Mouse (Mus musculus): ENCODE data around the gene Spata3. TPM values are rescaled to one million over a fixed set of nuclear protein-coding genes. Genes with fewer than 3 reads are reported as not detected.
A peak's percentile ranks its signal among the peaks of the same experiment; 100 is the strongest.
"Not testable (repeated sequence)": the region's sequence is repeated elsewhere in the genome, so short reads cannot be mapped to it uniquely, and the experiment has no call there.

Gene Spata3
- total RNA-seq (2021), result not detected
- long read RNA-seq, experiment 1, result 0 reads
- long read RNA-seq, experiment 2, result 0 reads

DNA sequence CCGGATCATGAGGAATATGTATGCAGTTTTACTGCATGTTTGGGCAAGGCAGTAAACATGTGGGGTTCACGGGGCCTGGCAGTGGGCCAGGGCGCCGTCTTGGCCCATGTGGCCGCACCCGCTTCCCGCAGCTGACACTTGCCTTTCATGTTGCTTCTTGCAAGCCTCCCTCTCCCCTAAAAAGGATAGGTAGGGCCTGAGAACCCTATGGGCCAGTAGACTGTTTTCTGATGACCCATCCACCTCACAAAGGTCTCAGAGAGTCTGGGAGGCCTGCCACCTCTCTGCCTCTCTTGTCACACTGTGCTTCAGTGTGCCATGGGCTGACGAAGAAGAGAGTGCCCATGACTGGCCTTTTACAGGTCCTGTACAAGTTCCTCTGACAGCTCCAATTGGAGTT lies at the start of gene Spata3:
Spata3 (plus strand) TSS at position 301 of the 400 bp plus-strand sequence.
- no peak for DNase-seq (ENCODE audit: low spot score in 2 of 2)

DNA sequence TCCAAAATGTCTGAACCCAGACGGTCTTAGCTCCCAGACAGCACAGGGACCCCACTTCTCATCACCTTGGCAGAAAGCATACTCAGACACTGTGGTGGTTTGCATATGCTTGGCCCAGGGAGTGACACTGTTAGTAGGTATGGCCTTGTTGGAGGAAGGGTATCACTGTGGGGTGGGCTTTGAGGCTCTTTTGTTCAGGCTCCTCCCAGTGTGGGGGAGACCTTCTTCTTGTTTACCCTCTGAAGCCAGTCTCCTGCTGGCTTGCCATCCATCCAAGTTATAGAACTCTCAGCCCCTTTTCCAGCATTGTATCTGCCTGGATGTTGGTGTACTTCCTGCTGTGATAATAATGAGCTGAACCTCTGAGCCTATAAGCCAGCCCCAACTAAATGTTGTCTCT lies 47.5 kb upstream of the Spata3 start:
- DNase-seq (ENCODE audit: low spot score in 2 of 2), result no peak

GRCm38 (mm10) chr1:85969519-85969918 lies 47.1 kb upstream of the Spata3 start:
- no peak for DNase-seq (ENCODE audit: low spot score in 2 of 2)

DNA sequence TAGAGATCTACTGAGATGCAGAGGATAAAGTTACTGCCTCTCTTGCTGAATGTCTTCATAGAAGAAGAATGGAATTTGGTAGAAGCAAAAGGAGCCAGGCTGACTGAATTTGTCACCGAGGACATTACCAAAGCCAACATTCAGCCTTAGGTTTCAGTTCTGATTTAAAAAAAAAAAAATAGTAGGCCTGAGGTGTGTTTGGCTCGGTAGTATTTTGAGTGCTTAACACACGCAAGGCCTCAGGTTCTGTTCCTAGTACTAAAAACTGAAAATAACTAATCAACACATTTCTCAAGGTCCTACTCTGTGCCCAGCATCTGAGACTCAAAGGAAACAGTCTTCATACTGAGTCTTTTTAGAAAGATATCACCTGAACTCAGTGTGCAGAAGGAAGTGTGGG lies 45.5 kb upstream of the Spata3 start:
- DNase-seq (ENCODE audit: low spot score in 2 of 2), result no peak

- DNase-seq (ENCODE audit: low spot score in 2 of 2), result no peak
Observed at GRCm38 (mm10) chr1:85972341-85972740, 44.3 kb upstream of the Spata3 start.

DNA sequence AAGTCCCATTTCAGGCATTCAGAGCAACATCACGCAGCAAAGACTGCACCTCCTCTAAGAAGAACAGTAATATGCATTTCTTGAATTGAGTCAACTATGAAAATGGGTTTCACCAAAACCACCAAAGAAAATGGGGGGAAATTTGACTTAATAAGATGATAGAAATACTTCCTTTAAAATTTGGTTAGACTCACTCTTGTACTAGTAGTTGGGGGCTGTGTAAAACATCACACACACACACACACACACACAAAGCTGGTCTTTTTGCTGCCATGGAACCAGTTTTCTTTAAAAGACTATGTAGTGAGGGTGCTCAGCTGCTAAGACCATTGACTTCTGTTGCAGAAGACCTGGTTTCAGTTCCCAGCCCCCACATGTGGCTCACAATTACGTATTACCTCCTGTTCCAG lies 43.1 kb upstream of the Spata3 start:
- DNase-seq (ENCODE audit: low spot score in 2 of 2), result no peak

DNA sequence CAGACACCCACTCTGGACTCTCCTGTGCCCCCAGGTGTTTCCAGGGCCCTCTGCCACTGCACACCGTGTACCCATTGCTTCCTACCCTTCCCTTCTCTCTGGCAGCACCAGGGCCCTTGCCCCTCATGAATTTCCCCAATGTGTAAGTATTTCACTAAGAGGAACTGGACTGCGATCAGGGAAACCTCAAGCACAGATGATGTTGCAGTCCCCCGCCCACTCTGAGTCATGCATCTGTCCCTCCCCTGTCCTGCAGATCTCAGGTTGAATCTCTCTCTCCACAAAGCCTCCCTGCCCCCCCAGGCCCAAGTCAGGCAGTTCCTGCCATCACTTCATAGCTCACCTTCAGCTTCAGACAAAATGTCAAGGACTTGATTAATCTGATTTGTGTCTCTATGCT lies 38.9 kb upstream of the Spata3 start:
- no peak for DNase-seq (ENCODE audit: low spot score in 2 of 2)

- peak in 1 of 2 experiments; percentile 20 for DNase-seq (ENCODE audit: low spot score in 2 of 2)
Observed at GRCm38 (mm10) chr1:85981738-85982357, 34.8 kb upstream of the Spata3 start.

DNA sequence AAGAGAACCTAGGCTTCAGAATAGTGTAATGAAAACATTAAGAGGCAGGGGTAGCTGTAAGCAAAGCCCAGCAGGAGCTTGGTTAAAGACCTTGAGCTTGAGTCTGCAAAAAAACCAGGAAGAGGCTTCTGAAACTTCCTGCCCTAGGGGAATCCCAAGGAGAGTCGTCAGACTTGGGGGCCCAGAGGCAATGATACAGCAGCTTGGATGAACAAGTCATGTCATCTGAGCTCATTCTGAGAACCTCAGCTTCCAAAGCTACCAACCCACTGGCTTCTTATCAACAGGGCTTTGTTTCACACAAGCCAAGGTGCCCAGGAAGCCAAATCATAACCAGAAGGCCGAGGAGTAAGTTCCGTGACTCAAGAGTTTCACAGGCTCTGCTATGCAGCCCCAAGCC lies 30.8 kb upstream of the Spata3 start:
- no peak for DNase-seq (ENCODE audit: low spot score in 2 of 2)

DNA sequence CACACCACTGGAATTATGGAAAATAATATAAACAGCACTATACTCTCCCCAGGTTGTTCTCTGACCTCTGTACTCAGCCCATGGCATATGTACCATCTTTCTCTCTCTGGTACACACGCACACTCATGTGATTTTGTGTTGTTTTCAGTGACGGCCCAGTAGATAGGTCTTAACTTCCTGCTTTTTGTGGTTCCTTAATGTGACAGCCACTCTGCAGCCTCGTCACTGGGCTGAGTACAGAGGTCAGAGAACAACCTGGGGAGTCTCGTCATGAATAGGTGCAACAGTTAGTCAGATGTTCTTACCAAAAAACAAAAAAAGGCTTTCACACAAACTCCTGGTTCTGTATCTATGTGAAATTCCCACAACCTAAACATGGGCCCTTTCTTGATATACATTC lies 28.3 kb upstream of the Spata3 start:
- DNase-seq (ENCODE audit: low spot score in 2 of 2), result no peak

- not testable (repeated sequence) for DNase-seq (ENCODE audit: low spot score in 2 of 2)
Observed at GRCm38 (mm10) chr1:85988882-85989281, 27.7 kb upstream of the Spata3 start.

GRCm38 (mm10) chr1:85992175-85992574 lies 24.4 kb upstream of the Spata3 start:
- DNase-seq (ENCODE audit: low spot score in 2 of 2), result no peak

- no peak for DNase-seq (ENCODE audit: low spot score in 2 of 2)
Observed at GRCm38 (mm10) chr1:85993541-85993940, 23.1 kb upstream of the Spata3 start.

- no peak for DNase-seq (ENCODE audit: low spot score in 2 of 2)
Observed at GRCm38 (mm10) chr1:85997221-85997620, 19.4 kb upstream of the Spata3 start.

DNA sequence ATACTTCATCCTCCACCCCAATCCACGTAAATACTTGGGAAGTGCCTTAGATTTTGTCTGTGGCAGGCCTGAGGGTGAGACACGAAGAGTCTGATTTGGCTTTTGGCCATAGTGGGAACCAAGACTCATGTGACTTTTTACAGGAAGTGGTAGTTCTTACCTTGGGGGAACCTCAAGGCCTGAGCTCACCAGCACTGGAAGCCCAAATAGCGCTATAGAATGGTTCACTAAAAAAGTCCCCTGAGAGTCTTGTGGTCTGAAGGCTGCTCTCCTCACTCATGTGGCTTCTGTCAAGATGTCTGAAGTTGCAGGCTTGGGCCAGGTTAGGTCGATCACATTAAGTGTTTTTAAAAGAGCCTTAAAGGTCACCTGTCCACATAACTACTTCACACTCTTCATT lies 18.6 kb upstream of the Spata3 start:
- DNase-seq (ENCODE audit: low spot score in 2 of 2), result no peak

DNA sequence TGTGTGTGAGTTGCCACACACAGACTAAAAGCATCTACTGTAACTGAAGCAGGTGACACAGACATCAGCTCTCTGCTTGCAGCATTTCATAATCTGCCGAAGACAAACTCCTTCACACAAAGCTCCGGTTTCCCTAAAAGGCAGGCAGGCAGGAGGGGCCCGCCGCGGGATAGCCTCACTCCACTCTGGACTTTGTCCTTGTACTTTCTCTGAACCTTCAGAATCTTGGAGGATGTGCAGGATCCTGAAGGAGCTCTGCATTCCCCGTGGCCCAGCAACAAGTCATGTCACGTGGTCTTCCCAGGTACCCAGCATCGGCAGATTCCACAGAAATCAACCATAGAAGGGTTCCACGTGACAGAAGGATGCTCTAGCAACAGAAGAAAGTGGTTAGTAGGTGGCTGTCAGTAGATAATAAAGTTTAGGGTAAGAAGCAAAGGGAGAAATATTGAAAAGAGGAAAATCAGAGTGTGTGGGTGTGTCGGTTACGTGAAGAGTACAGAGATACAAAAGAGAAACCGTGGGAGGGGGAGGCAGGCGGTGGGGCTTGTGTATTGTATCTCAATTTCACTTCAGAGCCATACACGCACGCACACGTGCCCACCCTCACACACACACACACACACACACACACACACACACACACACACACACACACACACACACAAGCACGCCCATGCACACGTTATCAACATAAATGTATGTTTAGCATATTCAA lies 16.6 kb upstream of the Spata3 start:
- no peak for DNase-seq (ENCODE audit: low spot score in 2 of 2)

GRCm38 (mm10) chr1:86005540-86005939 lies 11.1 kb upstream of the Spata3 start:
- DNase-seq (ENCODE audit: low spot score in 2 of 2), result no peak

- DNase-seq (ENCODE audit: low spot score in 2 of 2), result no peak
Observed at GRCm38 (mm10) chr1:86006040-86006439, 10.6 kb upstream of the Spata3 start.

DNA sequence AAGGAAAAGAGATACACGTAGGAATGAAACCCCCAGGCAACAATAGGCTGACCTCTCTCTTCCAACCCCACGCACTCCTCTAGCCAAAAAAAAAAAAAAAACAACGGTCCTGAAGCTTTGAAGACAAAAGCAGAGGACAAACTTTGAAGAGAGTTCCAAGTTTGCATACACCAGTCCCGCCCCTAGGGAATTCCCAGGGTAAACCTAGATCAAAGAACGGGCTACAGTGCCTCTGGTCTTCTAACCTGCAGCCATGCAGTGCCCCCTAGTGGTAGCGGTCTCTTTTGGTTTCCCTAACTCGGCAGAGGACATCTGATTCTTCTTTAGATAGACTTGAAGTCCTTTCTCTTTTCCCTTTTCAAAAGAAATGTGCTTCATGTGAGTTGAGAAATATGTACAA lies 8.8 kb upstream of the Spata3 start:
- DNase-seq (ENCODE audit: low spot score in 2 of 2), result peak; percentile 75 to 88

DNA sequence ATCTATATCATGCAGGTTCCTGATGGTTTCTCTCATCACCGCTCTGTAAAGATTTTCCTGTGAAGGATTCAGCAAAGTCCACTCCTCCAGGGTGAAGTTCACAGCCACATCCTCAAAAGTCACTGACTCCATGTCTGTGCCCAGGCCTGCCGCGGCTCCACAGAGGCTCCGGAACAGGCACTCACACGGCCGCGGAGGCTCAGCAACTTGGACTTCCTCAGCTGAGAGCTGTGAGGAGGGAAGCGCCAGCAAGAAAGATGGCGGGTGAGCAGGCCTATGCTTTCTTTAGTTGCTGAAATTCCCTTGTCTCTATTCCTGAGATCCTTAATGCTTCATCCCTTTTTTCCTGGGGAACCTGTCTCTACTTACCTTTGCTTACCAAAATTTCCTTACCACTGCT lies 858 bp upstream of the Spata3 start:
- not testable (repeated sequence) for DNase-seq (ENCODE audit: low spot score in 2 of 2)

DNA sequence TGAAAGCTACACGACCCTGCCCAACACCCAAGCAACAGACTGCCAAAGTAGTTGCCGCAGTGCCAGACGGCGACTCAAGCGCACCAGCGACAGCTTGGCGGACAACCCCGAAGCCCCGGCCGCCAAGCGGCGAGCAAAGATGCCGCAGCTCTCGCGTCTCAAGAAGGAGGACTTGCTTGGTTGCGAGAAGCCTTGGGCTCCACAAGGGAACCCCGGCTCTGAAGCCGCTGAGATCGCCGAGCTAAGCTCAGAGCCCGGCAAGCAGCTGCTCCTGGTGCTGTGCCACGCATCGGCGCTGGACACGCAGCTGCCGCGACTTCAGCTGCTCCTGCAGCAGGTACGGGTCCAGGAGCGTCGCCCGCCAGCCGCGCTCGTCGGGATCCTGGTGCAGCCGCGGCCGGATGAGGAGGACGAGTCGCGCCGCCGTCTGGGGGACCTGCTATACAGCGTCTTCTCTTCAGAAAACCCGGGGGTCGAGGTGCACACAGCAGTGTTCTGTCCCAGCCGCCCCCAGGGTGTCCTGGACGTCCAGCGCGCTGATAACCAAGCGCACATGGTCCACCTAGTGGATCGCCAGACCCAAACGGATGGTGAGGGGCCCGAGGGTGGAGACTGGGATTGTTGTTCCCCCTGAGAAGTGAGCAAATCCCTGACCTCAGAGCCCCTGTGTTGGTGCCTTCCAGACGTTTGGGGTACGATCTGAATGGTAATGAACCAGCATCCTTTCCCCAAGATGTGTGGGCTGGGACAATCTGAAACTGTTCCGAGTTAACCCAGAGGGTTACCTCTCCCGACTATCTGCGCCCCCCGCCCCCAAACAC lies 1.8 kb downstream of the Spata3 start:
- DNase-seq (ENCODE audit: low spot score in 2 of 2), result peak; percentile 20 to 61

DNA sequence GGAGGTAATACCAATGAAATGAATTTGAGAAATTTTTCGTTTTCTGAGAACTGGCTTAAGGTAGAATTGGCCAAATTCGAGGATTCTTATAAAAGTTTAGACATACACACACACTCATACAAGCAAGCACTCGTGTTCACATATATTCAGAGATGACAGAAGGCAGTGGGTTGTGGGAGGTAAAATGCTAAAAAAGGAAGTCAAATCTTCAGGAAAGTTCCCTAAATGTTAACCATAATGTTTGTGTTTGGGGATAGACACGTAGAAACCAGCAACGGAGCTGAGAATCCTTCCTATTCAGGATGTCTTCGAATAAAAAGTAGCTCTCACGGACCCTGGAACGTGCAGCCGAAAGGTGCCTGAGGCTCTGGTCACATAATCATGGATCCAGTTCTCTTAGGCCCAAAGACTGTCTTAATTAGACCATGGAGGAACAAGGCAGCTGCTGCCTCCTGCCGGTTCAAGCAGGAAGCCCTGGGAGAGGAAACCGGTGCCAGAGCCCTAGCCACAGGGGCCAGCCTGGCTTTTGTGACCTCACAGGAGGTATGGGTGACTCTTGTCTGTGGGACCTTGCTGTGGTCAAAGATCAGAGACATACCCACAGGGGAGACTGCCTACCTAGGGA lies 4.9 kb downstream of the Spata3 start:
- no peak for DNase-seq (ENCODE audit: low spot score in 2 of 2)

All from gastrocnemius, postnatal 4 days (tissue).